Mouse (Mus musculus): ENCODE measurements around the gene Kat14. TPM values are rescaled to one million over a fixed set of nuclear protein-coding genes. Genes with fewer than 3 reads are reported as not detected.

Gene Kat14
- polyA plus RNA-seq, 1 experiment, result 19.2 TPM

- no peaks in the 10 kb centered on the region for H3K27me3 ChIP-seq (ENCODE audit: control insufficient read depth, insufficient read depth, insufficient read length)
- no peak overlapping the region for H3K4me2 ChIP-seq (ENCODE audit: low read depth)
- TF ChIP-seq REST (IDR thresholded peaks at IDR 0.05; ENCODE audit: insufficient read depth, insufficient read length) (no peak), SRF (IDR thresholded peaks at IDR 0.05; ENCODE audit: control insufficient read depth, insufficient read length, low read depth) (no peak), USF1 (IDR thresholded peaks at IDR 0.05; ENCODE audit: low read depth) (no peak), MYOG (IDR thresholded peaks at IDR 0.05; ENCODE audit: control insufficient read depth in 1 of 3, insufficient read depth in 1 of 3, insufficient read length in 2 of 3, low read depth in 2 of 3) (no peak)
- H3K4me3 ChIP-seq, result no peak overlapping the region
- no peaks in the 10 kb centered on the region for H3K36me3 ChIP-seq (ENCODE audit: control insufficient read depth, insufficient read depth)
- H3K79me2 ChIP-seq (ENCODE audit: control insufficient read depth, insufficient read depth), result no peaks in the 10 kb centered on the region
- no peak overlapping the region for H3ac ChIP-seq (ENCODE audit: control insufficient read depth, insufficient read length)
Measured at GRCm38 (mm10) chr2:144431286-144431825, 62.6 kb downstream of the Kat14 start.

GRCm38 (mm10) chr2:144435679-144436078, 66.9 kb downstream of the Kat14 start:
- Histone ChIP-seq H3K4me3 (no peak overlapping the region), H3K79me2 (ENCODE audit: control insufficient read depth, insufficient read depth) (no peaks in the 10 kb centered on the region), H3ac (ENCODE audit: control insufficient read depth, insufficient read length) (no peak overlapping the region), H3K27me3 (ENCODE audit: control insufficient read depth, insufficient read depth, insufficient read length) (no peaks in the 10 kb centered on the region), H3K36me3 (ENCODE audit: control insufficient read depth, insufficient read depth) (no peaks in the 10 kb centered on the region), H3K4me2 (ENCODE audit: low read depth) (no peak overlapping the region)
- TF ChIP-seq SRF (IDR thresholded peaks at IDR 0.05; ENCODE audit: control insufficient read depth, insufficient read length, low read depth) (no peak), CEBPB (IDR thresholded peaks at IDR 0.05; ENCODE audit: insufficient read depth, poor library complexity, severe bottlenecking) (no peak), POLR2A (IDR thresholded peaks at IDR 0.05; ENCODE audit: insufficient read length, low read depth) (no peak), MYOD1 (IDR thresholded peaks at IDR 0.05; ENCODE audit: control insufficient read depth in 1 of 3, insufficient read length in 2 of 3, low read depth in 2 of 3) (no peak), REST (IDR thresholded peaks at IDR 0.05; ENCODE audit: insufficient read depth, insufficient read length) (no peak), MAX (IDR thresholded peaks at IDR 0.05; ENCODE audit: low read depth) (no peak)

- TF ChIP-seq REST (IDR thresholded peaks at IDR 0.05; ENCODE audit: insufficient read depth, insufficient read length) (no peak), CEBPB (IDR thresholded peaks at IDR 0.05; ENCODE audit: insufficient read depth, poor library complexity, severe bottlenecking) (no peak), POLR2AphosphoS2 (IDR thresholded peaks at IDR 0.05; ENCODE audit: insufficient read length, low read depth) (no peak)
- Histone ChIP-seq H3K27me3 (ENCODE audit: control insufficient read depth, insufficient read depth, insufficient read length) (no peaks in the 10 kb centered on the region), H3ac (ENCODE audit: control insufficient read depth, insufficient read length) (no peak overlapping the region), H3K36me3 (ENCODE audit: control insufficient read depth, insufficient read depth) (no peaks in the 10 kb centered on the region), H3K4me3 (no peak overlapping the region), H3K79me2 (ENCODE audit: control insufficient read depth, insufficient read depth) (no peaks in the 10 kb centered on the region), H3K4me2 (ENCODE audit: low read depth) (no peak overlapping the region)
Measured at GRCm38 (mm10) chr2:144438424-144438823, 69.6 kb downstream of the Kat14 start.

GRCm38 (mm10) chr2:144439191-144439700, 70.5 kb downstream of the Kat14 start:
- Histone ChIP-seq H3K36me3 (ENCODE audit: control insufficient read depth, insufficient read depth) (no peaks in the 10 kb centered on the region), H3K4me3 (no peak overlapping the region), H3K79me2 (ENCODE audit: control insufficient read depth, insufficient read depth) (no peaks in the 10 kb centered on the region), H3ac (ENCODE audit: control insufficient read depth, insufficient read length) (no peak overlapping the region), H3K4me2 (ENCODE audit: low read depth) (no peak overlapping the region), H3K27me3 (ENCODE audit: control insufficient read depth, insufficient read depth, insufficient read length) (no peaks in the 10 kb centered on the region)
- no peak for TF ChIP-seq MYOD1 (IDR thresholded peaks at IDR 0.05; ENCODE audit: control insufficient read depth in 1 of 3, insufficient read length in 2 of 3, low read depth in 2 of 3)
- no peak for TF ChIP-seq TCF12 (IDR thresholded peaks at IDR 0.05; ENCODE audit: insufficient read depth, poor library complexity, severe bottlenecking)
- TF ChIP-seq E2F4 (IDR thresholded peaks at IDR 0.05; ENCODE audit: insufficient read depth), result no peak
- TF ChIP-seq POLR2AphosphoS2 (IDR thresholded peaks at IDR 0.05; ENCODE audit: insufficient read length, low read depth), result no peak
- no peak for TF ChIP-seq TCF3 (IDR thresholded peaks at IDR 0.05; ENCODE audit: insufficient read length, low read depth)
- no peak for TF ChIP-seq CEBPB (IDR thresholded peaks at IDR 0.05; ENCODE audit: insufficient read depth, poor library complexity, severe bottlenecking)
- no peak for TF ChIP-seq SRF (IDR thresholded peaks at IDR 0.05; ENCODE audit: control insufficient read depth, insufficient read length, low read depth)

GRCm38 (mm10) chr2:144441386-144441915, 72.7 kb downstream of the Kat14 start:
- peak overlapping the region; percentile 48 for H3K4me2 ChIP-seq (ENCODE audit: low read depth)
- no peaks in the 10 kb centered on the region for H3K79me2 ChIP-seq (ENCODE audit: control insufficient read depth, insufficient read depth)
- H3K4me3 ChIP-seq, result no peak overlapping the region
- H3K36me3 ChIP-seq (ENCODE audit: control insufficient read depth, insufficient read depth), result no peaks in the 10 kb centered on the region
- no peaks in the 10 kb centered on the region for H3K27me3 ChIP-seq (ENCODE audit: control insufficient read depth, insufficient read depth, insufficient read length)
- TF ChIP-seq CEBPB (IDR thresholded peaks at IDR 0.05; ENCODE audit: insufficient read depth, poor library complexity, severe bottlenecking), result peak; percentile 81
- no peak for TF ChIP-seq REST (IDR thresholded peaks at IDR 0.05; ENCODE audit: insufficient read depth, insufficient read length)
- TF ChIP-seq MYOD1 (IDR thresholded peaks at IDR 0.05; ENCODE audit: control insufficient read depth in 1 of 3, insufficient read length in 2 of 3, low read depth in 2 of 3), result peak in 1 of 3 experiments; percentile 36
- no peak overlapping the region for H3ac ChIP-seq (ENCODE audit: control insufficient read depth, insufficient read length)

All from myocyte (in vitro differentiated cells).